Mouse (Mus musculus) layer of hippocampus, postnatal 25 days (tissue): ENCODE measurements around the gene Ffar2. TPM values are rescaled to one million over a fixed set of nuclear protein-coding genes. Genes with fewer than 3 reads are reported as not detected.
"Not testable (repeated sequence)": the region's sequence is repeated elsewhere in the genome, so short reads cannot be mapped to it uniquely, and the experiment has no call there.

Experiments
- DNase-seq, 2 experiments: peaks; one replicate each; pipeline ENCODE4 v3.0.0; 2022; ENCODE audit warnings: mixed read lengths in 2 of 2, low spot score in 1 of 2; ENCODE audit errors: extremely low spot score in 1 of 2
- total RNA-seq, 2 experiments: library from RNA; stranded (reverse); gene quantifications; 2 replicates each; pipeline ENCODE4 v1.2.3; 2021

The Ffar2 gene
- not detected for total RNA-seq

DNA sequence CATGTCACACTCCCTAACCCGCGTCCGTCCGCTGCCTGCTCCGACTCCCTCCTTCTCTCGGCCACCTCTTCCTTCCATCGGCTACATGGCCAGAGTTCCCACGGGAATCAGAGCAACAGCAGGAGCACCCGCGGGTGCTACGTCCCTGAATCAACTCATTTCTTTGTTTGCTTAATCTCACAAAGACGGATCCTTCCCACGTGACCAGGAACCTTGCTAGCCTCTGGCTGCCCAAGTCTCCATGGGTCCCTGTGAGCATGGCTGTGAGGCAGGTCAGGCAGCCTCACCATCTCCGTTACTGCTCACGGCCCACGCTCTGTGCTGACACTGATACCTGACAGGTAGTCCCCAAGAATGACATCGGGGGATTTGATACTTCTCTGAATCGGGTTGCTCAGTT, at the start of gene Ffar2:
TSS of gene Ffar2 (minus strand) at position 101 of the 400 bp plus-strand sequence.
- no peak for DNase-seq

DNA sequence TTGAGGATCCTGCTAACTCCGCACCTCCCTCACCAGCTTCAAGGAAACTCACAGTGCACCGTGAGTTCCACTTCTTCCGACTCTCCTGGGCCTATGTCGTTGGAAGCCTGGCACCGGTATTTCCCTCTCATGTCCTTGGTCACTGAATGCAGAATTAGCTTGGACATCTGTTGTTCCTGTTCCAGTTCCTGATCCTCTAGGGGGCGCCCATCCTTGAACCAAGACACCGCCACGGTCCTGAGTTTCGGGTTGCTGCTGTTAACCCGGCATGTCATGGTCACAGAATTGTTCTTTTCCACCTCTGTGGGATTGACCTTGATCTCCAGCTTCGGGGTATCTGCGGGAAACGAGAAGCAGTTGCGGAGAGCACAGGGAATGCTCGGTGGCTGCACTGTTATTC, 49.5 kb upstream of the Ffar2 start:
- DNase-seq, result peak; percentile 56 to 82

DNA sequence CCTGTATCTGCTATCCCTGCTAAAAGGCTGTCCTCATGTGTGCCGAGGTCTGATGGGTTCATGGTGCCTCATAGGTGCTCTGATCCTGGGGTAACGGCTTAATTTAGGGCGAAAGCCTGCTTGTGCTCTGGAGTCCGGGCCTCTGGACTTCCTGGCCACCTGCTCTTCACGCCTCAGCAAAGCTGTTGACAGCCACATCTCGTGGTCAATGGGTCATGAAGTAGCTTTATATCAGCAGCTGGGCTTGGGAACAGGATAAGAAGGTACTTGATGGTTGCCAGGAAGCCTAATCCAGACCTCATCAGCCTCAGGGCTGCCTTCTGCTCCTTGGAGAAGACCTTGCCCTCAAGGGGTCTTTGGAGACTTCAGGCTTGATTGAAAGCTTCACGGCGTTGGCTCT, 39.8 kb upstream of the Ffar2 start:
- no peak for DNase-seq

DNA sequence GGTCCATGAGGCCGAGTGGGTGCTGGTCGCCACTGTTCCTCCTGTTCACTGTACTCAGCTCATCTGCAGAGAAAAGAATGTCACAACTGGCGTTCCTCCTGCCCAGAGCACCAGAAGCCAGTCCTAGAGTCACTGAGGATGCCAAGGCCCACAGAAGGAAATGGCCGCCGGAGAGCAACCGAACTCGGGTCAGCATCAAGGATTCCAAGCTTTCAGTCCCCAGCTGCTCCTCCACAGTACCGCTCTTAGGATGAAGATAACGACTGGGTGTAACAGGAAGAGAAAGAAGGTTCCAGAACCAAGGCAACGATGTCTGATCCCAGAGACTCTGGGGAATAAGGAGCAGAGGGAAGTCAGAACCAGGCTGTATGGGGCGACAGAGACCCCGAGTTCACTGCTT, 37.9 kb upstream of the Ffar2 start, which contains the start of gene Ffar1:
TSS of gene Ffar1 (minus strand) at position 101 of the 400 bp plus-strand sequence.
- no peak for DNase-seq

DNA sequence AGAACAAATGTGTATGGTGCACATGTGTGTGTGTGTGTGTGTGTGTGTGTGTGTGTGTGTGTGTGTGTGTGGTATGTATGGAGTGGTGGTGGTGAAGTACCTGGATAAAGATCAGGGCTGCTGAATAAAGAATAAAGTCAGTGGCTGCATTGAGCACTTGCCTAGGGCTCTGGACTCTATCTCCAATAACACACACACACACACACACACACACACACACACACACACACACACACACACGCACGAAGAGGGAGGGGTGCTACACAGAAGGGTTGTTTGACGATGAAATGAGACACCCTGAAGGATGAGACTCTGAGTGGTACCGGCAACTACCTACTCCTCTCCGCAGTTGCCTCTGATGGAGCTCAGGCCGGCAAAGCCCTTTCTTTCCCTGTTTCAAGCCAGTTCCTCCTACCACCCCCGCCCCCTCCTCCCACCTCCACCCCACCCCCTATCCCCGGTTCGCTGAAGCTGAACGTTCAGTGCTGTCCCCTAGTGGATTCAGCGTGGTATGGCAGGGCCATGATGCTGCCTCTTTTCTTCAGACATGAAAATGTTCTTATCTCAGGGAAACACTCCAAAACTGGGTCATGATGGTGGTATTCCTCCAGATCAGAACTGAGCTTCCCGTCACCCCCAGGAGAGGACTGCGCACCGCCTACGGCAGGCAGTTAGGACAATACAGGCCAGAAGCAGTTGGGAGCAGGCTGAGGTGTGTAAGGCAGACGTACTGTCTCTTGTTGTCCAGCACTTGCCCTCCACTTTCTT, 36.2 kb upstream of the Ffar2 start:
- DNase-seq, result peak; percentile 44 to 54

- peak; percentile 69 to 85 for DNase-seq
These were observed 35.7 kb upstream of the Ffar2 start for GRCm38 (mm10) chr7:30859290-30859634.

DNA sequence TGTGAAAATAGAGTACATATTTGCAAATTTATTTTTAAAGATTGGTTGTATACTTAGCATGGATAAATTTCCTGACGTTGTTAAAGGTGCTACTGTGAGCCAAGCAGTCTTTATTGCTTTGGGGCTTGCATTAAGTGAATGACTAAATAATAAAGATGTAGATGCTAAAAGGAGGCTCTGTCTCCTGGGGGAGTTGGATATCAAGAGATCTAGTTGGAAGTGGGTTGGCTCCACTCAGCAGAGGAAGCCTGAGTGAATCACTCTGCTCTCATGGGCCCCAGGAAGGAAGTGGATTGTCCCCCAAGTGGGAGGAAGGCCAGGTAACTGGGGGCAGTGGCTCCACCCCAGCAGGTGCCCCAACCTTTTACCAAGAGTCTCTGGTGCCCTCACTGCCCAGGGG, 34.2 kb upstream of the Ffar2 start:
- no peak for DNase-seq

DNA sequence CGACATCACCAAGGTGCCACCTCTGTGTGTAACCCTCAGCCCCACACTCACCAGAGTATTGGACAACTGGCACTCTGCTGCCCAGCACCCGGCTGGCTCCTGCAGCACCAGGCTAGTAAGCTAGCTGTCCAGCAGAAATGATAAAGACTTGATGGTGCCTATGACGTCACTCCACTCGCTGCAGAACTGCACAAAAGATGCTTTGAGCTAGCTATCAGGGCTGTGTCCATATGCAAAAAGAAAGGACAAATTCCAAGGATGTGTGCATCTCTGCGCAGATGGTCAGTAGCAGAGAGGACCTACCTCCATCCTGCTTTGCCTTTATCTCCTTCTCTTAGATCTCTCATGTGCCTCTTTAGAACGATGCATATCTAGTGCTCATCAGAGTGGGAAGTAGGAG, 32.5 kb upstream of the Ffar2 start, which contains the start of gene Ffar3:
TSS of gene Ffar3 (minus strand) at position 101 of the 400 bp plus-strand sequence.
- no peak for DNase-seq

DNA sequence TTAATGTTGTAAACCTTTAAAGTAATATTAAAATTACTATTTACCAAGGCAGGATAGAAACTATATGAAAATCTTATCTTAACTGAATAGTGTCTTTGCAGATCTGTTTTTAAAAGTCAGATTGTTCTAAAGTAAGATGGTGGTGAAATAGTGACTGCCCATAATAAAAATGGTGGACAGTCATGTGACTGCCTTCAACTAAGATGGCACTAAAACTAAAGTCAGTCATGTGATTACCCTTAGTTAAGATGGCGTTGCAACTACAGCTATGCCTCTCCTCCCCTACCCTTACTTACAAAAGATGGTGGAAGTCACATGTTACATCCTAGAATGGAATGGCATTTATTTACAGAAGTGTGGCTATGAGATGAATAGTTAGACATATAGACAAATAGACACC, 27.8 kb upstream of the Ffar2 start:
- DNase-seq, result no peak

DNA sequence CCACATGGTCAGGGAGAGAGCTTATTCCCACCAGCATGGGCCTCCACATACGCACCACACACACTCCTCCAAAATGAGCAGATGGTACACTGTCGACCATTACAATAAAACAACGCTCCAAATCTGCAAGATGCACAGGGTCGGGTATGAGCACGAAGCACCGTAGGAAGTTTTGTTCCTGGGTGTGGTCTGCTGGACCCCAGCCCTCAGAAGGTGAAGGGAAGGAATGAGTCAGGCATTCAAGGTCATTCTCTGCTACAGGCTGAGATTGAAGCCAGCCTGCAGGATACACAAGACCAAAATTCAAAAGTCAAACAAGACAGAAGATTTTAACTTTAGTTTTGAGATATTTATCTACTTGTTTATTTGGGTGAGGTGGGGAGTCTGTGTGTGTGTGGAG, 24.4 kb upstream of the Ffar2 start:
- DNase-seq, result no peak

GRCm38 (mm10) chr7:30847386-30847785, 23.8 kb upstream of the Ffar2 start:
- no peak for DNase-seq

- DNase-seq, result no peak
These were observed 23.0 kb upstream of the Ffar2 start for GRCm38 (mm10) chr7:30846505-30847053.

DNA sequence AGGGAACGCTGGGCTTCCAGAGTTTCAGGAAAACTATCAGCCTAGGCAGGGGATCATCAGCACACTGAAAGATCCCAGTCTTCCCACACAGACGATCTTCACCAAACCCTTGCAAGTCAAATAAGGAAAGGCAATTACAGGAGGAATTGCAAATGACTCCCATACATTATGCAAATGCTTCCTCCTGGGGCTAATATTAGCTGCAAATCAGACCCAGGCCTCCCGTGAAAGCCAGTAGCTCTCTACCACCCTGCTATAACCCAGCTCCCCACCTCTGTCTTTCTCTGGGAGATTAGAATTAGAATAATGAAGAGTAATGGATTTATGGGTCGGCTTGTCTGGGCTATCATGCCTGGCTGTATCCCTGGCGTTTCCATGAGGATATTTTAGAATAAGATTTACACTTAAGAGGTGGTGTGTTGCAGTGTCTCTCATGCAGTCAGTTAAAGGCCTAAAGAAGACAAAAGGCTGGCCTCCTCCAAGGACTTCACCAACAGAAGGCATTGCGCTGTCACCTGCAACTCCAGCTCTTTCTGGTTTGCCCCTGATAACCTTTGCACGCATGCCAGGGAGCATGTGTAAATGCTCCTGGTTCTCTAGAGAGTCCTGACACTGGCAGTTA, 21.2 kb upstream of the Ffar2 start:
- no peak for DNase-seq

- no peak for DNase-seq
These were observed 18.5 kb upstream of the Ffar2 start for GRCm38 (mm10) chr7:30842092-30842491.

GRCm38 (mm10) chr7:30841379-30841778, 17.8 kb upstream of the Ffar2 start:
- no peak for DNase-seq

GRCm38 (mm10) chr7:30840306-30840705, 16.7 kb upstream of the Ffar2 start:
- no peak for DNase-seq

- DNase-seq, result no peak
These were observed 13.7 kb upstream of the Ffar2 start for GRCm38 (mm10) chr7:30837277-30837676.

- DNase-seq, result not testable (repeated sequence)
These were observed 9.1 kb upstream of the Ffar2 start for GRCm38 (mm10) chr7:30832684-30833083.

GRCm38 (mm10) chr7:30832261-30832660, 8.7 kb upstream of the Ffar2 start:
- DNase-seq, result no peak

- DNase-seq, result no peak
These were observed 5.9 kb upstream of the Ffar2 start for GRCm38 (mm10) chr7:30829428-30829827.

DNA sequence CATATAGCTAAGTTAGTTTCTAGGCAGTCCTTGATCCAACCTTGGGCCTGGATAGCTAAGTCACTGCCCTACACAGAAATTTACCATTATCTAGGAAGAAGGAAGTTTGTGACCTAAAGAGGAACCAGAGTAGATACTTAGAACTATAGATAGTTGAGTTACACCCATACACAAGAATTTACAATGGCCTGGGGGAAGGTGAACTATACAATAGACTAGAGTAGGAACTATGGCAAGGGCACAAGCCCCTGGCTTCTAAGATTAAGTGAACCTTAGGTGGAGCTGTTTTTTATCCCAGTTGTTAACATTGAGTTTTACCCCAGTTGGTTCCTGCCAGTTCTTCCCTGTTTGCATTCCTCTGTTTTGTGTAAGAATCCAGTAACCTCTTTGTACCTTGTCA, 5.3 kb upstream of the Ffar2 start:
- DNase-seq, result not testable (repeated sequence)

DNA sequence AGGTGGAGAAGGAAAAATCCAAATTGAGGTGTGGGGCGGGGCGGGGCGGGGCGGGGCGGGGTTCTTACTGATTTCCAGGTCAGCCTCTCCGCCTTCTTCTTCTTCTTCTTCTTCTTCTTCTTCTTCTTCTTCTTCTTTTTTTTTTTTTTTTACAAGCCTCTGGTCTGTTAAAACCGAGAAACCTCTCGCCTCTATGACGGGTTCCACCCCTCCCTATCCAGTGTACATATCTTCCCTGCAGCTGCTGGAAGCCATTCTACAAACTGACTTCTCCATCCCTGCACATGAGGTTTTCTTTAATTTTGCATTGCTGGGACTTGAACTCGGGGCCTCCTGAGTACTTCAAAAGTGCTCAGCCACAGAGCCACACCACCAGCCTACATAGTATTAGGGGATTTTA, 3.1 kb upstream of the Ffar2 start:
- DNase-seq, result no peak
